Mouse (Mus musculus): ENCODE results near the gene Syt8. TPM values are rescaled to one million over a fixed set of nuclear protein-coding genes. Genes with fewer than 3 reads are reported as not detected.

Gene Syt8
- polyA plus RNA-seq, 1 experiment from 2014 or later = 0.43 TPM

GRCm38 (mm10) chr7:142471884-142472570 is 37.4 kb downstream of the Syt8 start:
- Histone ChIP-seq H3K27me3 (replicated peaks) (no peaks in the 10 kb centered on the region), H3K9me3 (no peaks in the 10 kb centered on the region)

GRCm38 (mm10) chr7:142472936-142473335 is 38.3 kb downstream of the Syt8 start:
- Histone ChIP-seq H3K4me3 (no peak overlapping the region), H3K36me3 (no peaks in the 10 kb centered on the region), H3K4me1 (peaks cover 20% of the 10 kb centered on the region), H3K9me3 (no peaks in the 10 kb centered on the region), H3K4me2 (replicated peaks) (peak overlapping the region; percentile 4; the same call in 1 of the 2 replicates), H3K27ac (no peak overlapping the region), H3K9ac (no peak overlapping the region), H3K27me3 (replicated peaks) (no peaks in the 10 kb centered on the region)
- no peak for ATAC-seq (ENCODE audit: low FRiP score, low read depth)
- WGBS = 88% methylated on average over 4 of the region's 4 CpGs

More at GRCm38 (mm10) chr7:142471884-142472570, 37.4 kb downstream of the Syt8 start:
- no peaks in the 10 kb centered on the region for H3K36me3 ChIP-seq
- H3K4me2 ChIP-seq (replicated peaks) = peak overlapping the region; percentile 4
- ATAC-seq (ENCODE audit: low FRiP score, low read depth) = no peak
- 32% methylated on average over 15 of the region's 15 CpGs for WGBS
- H3K4me1 ChIP-seq = peaks cover 20% of the 10 kb centered on the region
- no peak overlapping the region for H3K4me3 ChIP-seq
- 0 out of 2 replicates have a peak overlapping the region, but pooled peaks have one; percentile 35 for H3K9ac ChIP-seq
- no peak overlapping the region for H3K27ac ChIP-seq

GRCm38 (mm10) chr7:142473476-142473875 is 38.8 kb downstream of the Syt8 start:
- 85% methylated on average over 2 of the region's 2 CpGs for WGBS
- H3K4me1 ChIP-seq = peaks cover 20% of the 10 kb centered on the region
- no peaks in the 10 kb centered on the region for H3K27me3 ChIP-seq (replicated peaks)

GRCm38 (mm10) chr7:142474799-142475198 is 40.1 kb downstream of the Syt8 start:
- H3K4me1 ChIP-seq = peaks cover 20% of the 10 kb centered on the region
- no peak overlapping the region for H3K27ac ChIP-seq
- H3K4me3 ChIP-seq = no peak overlapping the region
- no peak overlapping the region for H3K9ac ChIP-seq
- ATAC-seq (ENCODE audit: low FRiP score, low read depth) = no peak
- WGBS = 80% methylated on average over 14 of the region's 14 CpGs
- no peaks in the 10 kb centered on the region for H3K9me3 ChIP-seq
- H3K27me3 ChIP-seq (replicated peaks) = no peaks in the 10 kb centered on the region
- H3K4me2 ChIP-seq (replicated peaks) = no peak overlapping the region
- H3K36me3 ChIP-seq = no peaks in the 10 kb centered on the region

More at GRCm38 (mm10) chr7:142473476-142473875, 38.8 kb downstream of the Syt8 start:
- Histone ChIP-seq H3K4me2 (replicated peaks) (no peak overlapping the region), H3K9me3 (no peaks in the 10 kb centered on the region), H3K36me3 (no peaks in the 10 kb centered on the region), H3K4me3 (no peak overlapping the region), H3K27ac (no peak overlapping the region), H3K9ac (no peak overlapping the region)
- no peak for ATAC-seq (ENCODE audit: low FRiP score, low read depth)

GRCm38 (mm10) chr7:142475641-142476040 is 41.0 kb downstream of the Syt8 start:
- 73% methylated on average over 7 of the region's 7 CpGs for WGBS
- ATAC-seq (ENCODE audit: low FRiP score, low read depth) = no peak
- H3K27ac ChIP-seq = no peak overlapping the region

GRCm38 (mm10) chr7:142476271-142476670 is 41.6 kb downstream of the Syt8 start:
- Histone ChIP-seq H3K4me1 (peaks cover 20% of the 10 kb centered on the region), H3K9ac (no peak overlapping the region), H3K4me2 (replicated peaks) (no peak overlapping the region), H3K4me3 (no peak overlapping the region), H3K27me3 (replicated peaks) (no peaks in the 10 kb centered on the region), H3K36me3 (no peaks in the 10 kb centered on the region), H3K27ac (no peak overlapping the region), H3K9me3 (no peaks in the 10 kb centered on the region)
- 84% methylated on average over 5 of the region's 5 CpGs for whole genome bisulfite sequencing
- no peak for ATAC-seq (ENCODE audit: low FRiP score, low read depth)

More at GRCm38 (mm10) chr7:142475641-142476040, 41.0 kb downstream of the Syt8 start:
- Histone ChIP-seq H3K9me3 (no peaks in the 10 kb centered on the region), H3K4me2 (replicated peaks) (no peak overlapping the region), H3K4me3 (no peak overlapping the region), H3K27me3 (replicated peaks) (no peaks in the 10 kb centered on the region), H3K9ac (no peak overlapping the region), H3K4me1 (peaks cover 20% of the 10 kb centered on the region), H3K36me3 (no peaks in the 10 kb centered on the region)

- H3K9me3 ChIP-seq = no peaks in the 10 kb centered on the region
- H3K4me2 ChIP-seq (replicated peaks) = no peak overlapping the region
- H3K9ac ChIP-seq = no peak overlapping the region
- peaks cover 20% of the 10 kb centered on the region for H3K4me1 ChIP-seq
- ATAC-seq (ENCODE audit: low FRiP score, low read depth) = no peak
- no peak overlapping the region for H3K27ac ChIP-seq
- no peaks in the 10 kb centered on the region for H3K36me3 ChIP-seq
- H3K27me3 ChIP-seq (replicated peaks) = no peaks in the 10 kb centered on the region
- no peak overlapping the region for H3K4me3 ChIP-seq
- 85% methylated on average over 13 of the region's 13 CpGs for WGBS
These were observed 42.3 kb downstream of the Syt8 start for GRCm38 (mm10) chr7:142476795-142477452.

GRCm38 (mm10) chr7:142478001-142478400 is 43.4 kb downstream of the Syt8 start:
- no peak overlapping the region for H3K4me3 ChIP-seq
- H3K27ac ChIP-seq = no peak overlapping the region
- no peaks in the 10 kb centered on the region for H3K9me3 ChIP-seq
- no peak for ATAC-seq (ENCODE audit: low FRiP score, low read depth)
- no peak overlapping the region for H3K4me2 ChIP-seq (replicated peaks)
- H3K36me3 ChIP-seq = no peaks in the 10 kb centered on the region
- no peak overlapping the region for H3K9ac ChIP-seq
- WGBS = 87% methylated on average over 6 of the region's 6 CpGs
- no peaks in the 10 kb centered on the region for H3K27me3 ChIP-seq (replicated peaks)
- peaks cover 25% of the 10 kb centered on the region for H3K4me1 ChIP-seq

- no peak overlapping the region for H3K4me2 ChIP-seq (replicated peaks)
- no peaks in the 10 kb centered on the region for H3K9me3 ChIP-seq
- H3K4me1 ChIP-seq = peaks cover 31% of the 10 kb centered on the region
- no peaks in the 10 kb centered on the region for H3K27me3 ChIP-seq (replicated peaks)
- H3K4me3 ChIP-seq = no peak overlapping the region
- ATAC-seq (ENCODE audit: low FRiP score, low read depth) = no peak
- H3K9ac ChIP-seq = no peak overlapping the region
- H3K27ac ChIP-seq = no peak overlapping the region
- H3K36me3 ChIP-seq = no peaks in the 10 kb centered on the region
- WGBS = 76% methylated on average over 2 of the region's 2 CpGs
These were observed 43.9 kb downstream of the Syt8 start for GRCm38 (mm10) chr7:142478574-142478973.

- H3K27ac ChIP-seq = no peak overlapping the region
- H3K9me3 ChIP-seq = no peaks in the 10 kb centered on the region
- H3K36me3 ChIP-seq = no peaks in the 10 kb centered on the region
- H3K27me3 ChIP-seq (replicated peaks) = no peaks in the 10 kb centered on the region
- ATAC-seq (ENCODE audit: low FRiP score, low read depth) = no peak
- H3K9ac ChIP-seq = no peak overlapping the region
- no peak overlapping the region for H3K4me2 ChIP-seq (replicated peaks)
- no peak overlapping the region for H3K4me3 ChIP-seq
- peaks cover 31% of the 10 kb centered on the region for H3K4me1 ChIP-seq
These were observed 44.7 kb downstream of the Syt8 start for GRCm38 (mm10) chr7:142479307-142479706.

- ATAC-seq (ENCODE audit: low FRiP score, low read depth) = no peak
- Histone ChIP-seq H3K9me3 (no peaks in the 10 kb centered on the region), H3K27me3 (replicated peaks) (no peaks in the 10 kb centered on the region), H3K4me3 (no peak overlapping the region), H3K27ac (no peak overlapping the region), H3K36me3 (no peaks in the 10 kb centered on the region), H3K4me1 (peaks cover 27% of the 10 kb centered on the region), H3K4me2 (replicated peaks) (no peak overlapping the region), H3K9ac (no peak overlapping the region)
- WGBS = 88% methylated on average over 3 of the region's 3 CpGs
These were observed 45.2 kb downstream of the Syt8 start for GRCm38 (mm10) chr7:142479886-142480285.

- no peak for ATAC-seq (ENCODE audit: low FRiP score, low read depth)
- no peak overlapping the region for H3K4me3 ChIP-seq
- H3K27me3 ChIP-seq (replicated peaks) = no peaks in the 10 kb centered on the region
- no peaks in the 10 kb centered on the region for H3K9me3 ChIP-seq
- H3K4me1 ChIP-seq = peaks cover 26% of the 10 kb centered on the region
- H3K36me3 ChIP-seq = no peaks in the 10 kb centered on the region
- no peak overlapping the region for H3K4me2 ChIP-seq (replicated peaks)
- 98% methylated on average over 3 of the region's 3 CpGs for WGBS
- H3K9ac ChIP-seq = no peak overlapping the region
- H3K27ac ChIP-seq = no peak overlapping the region
These were observed 46.0 kb downstream of the Syt8 start for GRCm38 (mm10) chr7:142480661-142481060.
